Mouse (Mus musculus): Measurements from ENCODE around the gene Prdx6.

DNA sequence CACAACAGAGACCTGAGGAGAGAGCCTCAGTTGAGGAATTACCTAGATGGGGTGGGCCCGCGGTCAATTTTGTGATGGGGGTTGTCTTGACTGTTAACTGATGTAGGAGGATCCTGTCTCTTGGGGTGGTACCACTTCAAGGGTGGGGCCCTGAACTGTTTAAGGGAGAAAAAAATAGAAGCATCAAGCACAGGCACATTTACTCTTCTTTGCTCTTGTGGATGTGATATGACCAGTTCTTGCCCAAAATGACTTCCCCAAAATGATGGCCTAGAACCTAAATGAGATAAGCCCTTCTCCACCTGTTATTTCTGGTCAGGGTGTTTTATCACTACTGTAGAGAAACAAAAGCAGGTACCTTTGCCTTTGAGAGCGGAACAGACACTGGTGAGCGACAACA, 13.3 kb downstream of the Prdx6 start:
- TF ChIP-seq POLR2A (IDR thresholded peaks at IDR 0.05; ENCODE audit: insufficient read length, low read depth) (no peak), MAX (IDR thresholded peaks at IDR 0.05; ENCODE audit: low read depth) (no peak), MYOG (IDR thresholded peaks at IDR 0.05; ENCODE audit: control insufficient read depth in 1 of 3, insufficient read depth in 1 of 3, insufficient read length in 2 of 3, low read depth in 2 of 3) (no peak), SRF (IDR thresholded peaks at IDR 0.05; ENCODE audit: control insufficient read depth, insufficient read length, low read depth) (no peak), MYOD1 (IDR thresholded peaks at IDR 0.05; ENCODE audit: control insufficient read depth in 1 of 3, insufficient read length in 2 of 3, low read depth in 2 of 3) (no peak), CEBPB (IDR thresholded peaks at IDR 0.05; ENCODE audit: insufficient read depth, poor library complexity, severe bottlenecking) (no peak), USF1 (IDR thresholded peaks at IDR 0.05; ENCODE audit: low read depth) (no peak), E2F4 (IDR thresholded peaks at IDR 0.05; ENCODE audit: insufficient read depth) (no peak), REST (IDR thresholded peaks at IDR 0.05; ENCODE audit: insufficient read depth, insufficient read length) (no peak), TCF12 (IDR thresholded peaks at IDR 0.05; ENCODE audit: insufficient read depth, poor library complexity, severe bottlenecking) (no peak)

All from myocyte (in vitro differentiated cells).